Mouse (Mus musculus) lung, postnatal 0 days (tissue): Measurements from ENCODE around the gene Ddx54.

Experiments used
- CTCF ChIP-seq: IDR thresholded peaks from 2 replicates; pipeline ENCODE4 v1.5.1; 2016; ENCODE audit warnings: antibody characterized with exemption, mild to moderate bottlenecking
- EP300 ChIP-seq: IDR thresholded peaks from 2 replicates; pipeline ENCODE4 v1.6.1; 2016; ENCODE audit warnings: antibody characterized with exemption, mild to moderate bottlenecking, control low read depth

DNA sequence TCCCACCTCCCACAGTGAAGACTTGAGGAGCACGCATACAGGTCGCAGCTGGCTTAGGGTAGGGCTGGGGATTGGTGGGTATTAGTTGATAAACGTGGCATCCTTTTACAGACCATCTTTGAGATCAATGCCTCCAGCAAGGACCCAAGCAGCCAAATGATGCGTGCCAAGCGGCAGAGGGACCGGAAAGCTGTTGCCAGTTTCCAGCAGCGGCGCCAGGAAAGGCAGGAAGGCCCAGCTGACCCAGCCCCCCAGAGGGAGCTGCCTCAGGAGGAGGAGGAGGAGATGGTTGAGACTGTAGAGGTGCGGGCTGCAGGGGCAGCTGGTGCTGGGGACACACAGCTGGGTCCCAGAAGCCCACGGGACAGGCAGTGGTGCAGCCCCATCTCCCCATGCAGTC is 11.9 kb downstream of the Ddx54 start:
- no peak for TF ChIP-seq CTCF
- TF ChIP-seq EP300 = no peak
